Mouse (Mus musculus) ES-Bruce4 (cell line): ENCODE measurements at regions not wholly inside any gene's neighbourhood (a gene's known extent, or its start where the extent isn't known, plus 50 kb on each side); places are given as distances from the start of the nearest gene placed in this dataset.

Source experiments
- H3K27ac ChIP-seq: 2 replicates; pipeline ENCODE4 v1.5.1; 2012; ENCODE audit warnings: low read length, inconsistent platforms; ENCODE audit not compliant: insufficient read depth
- H3K27me3 ChIP-seq: 2 replicates; pipeline ENCODE4 v1.6.1; 2012; ENCODE audit warnings: mild to moderate bottlenecking, low read length, inconsistent platforms; ENCODE audit not compliant: control insufficient read depth, poor library complexity, insufficient read depth, severe bottlenecking
- H3K36me3 ChIP-seq: 2 replicates; pipeline ENCODE4 v1.6.1; 2012; ENCODE audit warnings: inconsistent platforms, mild to moderate bottlenecking, low read length, moderate library complexity; ENCODE audit not compliant: control insufficient read depth, poor library complexity, insufficient read depth, severe bottlenecking
- H3K4me1 ChIP-seq: one replicate; pipeline ENCODE4 v1.8.1; 2011; ENCODE audit warnings: low read length; ENCODE audit not compliant: control insufficient read depth, insufficient read depth
- H3K4me3 ChIP-seq: 2 replicates; pipeline ENCODE4 v1.5.1; 2011; ENCODE audit warnings: low read depth, mild to moderate bottlenecking, low read length
- H3K9ac ChIP-seq: 2 replicates; pipeline ENCODE4 v1.6.1; 2012; ENCODE audit warnings: low read depth, mild to moderate bottlenecking, inconsistent platforms; ENCODE audit not compliant: poor library complexity, severe bottlenecking
- H3K9me3 ChIP-seq: replicated peaks from 2 replicates; pipeline ENCODE4 v1.6.1; 2012; ENCODE audit warnings: mild to moderate bottlenecking, low read length, inconsistent platforms; ENCODE audit not compliant: control insufficient read depth, poor library complexity, insufficient read depth, severe bottlenecking
- CTCF ChIP-seq: IDR thresholded peaks from one replicate; pipeline ENCODE4 v1.8.1; 2011; ENCODE audit warnings: low read depth, low read length
- EP300 ChIP-seq: IDR thresholded peaks from 2 replicates; pipeline ENCODE4 v1.6.1; 2011; ENCODE audit warnings: low read depth, low read length; ENCODE audit not compliant: insufficient read depth
- POLR2A ChIP-seq: IDR thresholded peaks from one replicate; pipeline ENCODE4 v1.8.1; 2011; ENCODE audit warnings: low read length; ENCODE audit not compliant: insufficient read depth

DNA sequence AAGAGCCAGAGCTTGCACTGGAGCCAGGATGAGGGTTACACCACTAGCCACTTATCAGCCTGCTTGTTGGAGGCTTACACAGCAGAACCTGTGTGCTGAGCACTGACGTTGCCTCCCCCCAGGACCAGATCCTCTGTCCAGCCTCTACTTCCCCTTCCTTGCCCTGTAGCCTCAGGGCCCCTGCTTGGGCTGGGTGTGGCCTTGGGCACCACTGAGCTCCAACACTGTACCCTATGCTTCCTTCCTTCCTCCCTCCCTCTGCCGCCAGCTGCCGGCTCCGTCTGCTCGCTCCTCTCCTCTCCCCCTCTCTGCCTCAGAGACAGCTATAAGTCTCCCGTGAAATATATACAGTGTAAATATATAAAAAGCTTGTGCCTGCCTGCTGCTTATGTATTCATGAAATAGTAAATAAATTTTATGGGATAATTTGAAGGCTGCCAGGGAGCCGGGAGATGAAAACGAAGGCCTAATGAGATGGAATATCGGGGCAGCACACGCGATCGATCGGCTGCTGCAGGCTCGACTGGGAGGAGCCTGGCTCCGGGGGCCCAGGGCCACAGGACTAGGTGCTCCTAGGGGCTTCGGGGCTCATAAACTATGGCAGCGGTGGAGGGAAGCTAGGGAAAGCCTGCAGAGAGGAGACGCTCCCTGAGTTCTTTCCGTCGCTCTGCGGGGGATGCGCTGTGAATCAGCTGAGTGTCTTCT, 135.6 kb downstream of the Rbm19 start:
- Histone ChIP-seq H3K4me1 (no peaks in the 10 kb centered on the region), H3K9me3 (no peaks in the 10 kb centered on the region), H3K36me3 (no peaks in the 10 kb centered on the region), H3K27ac (no peak overlapping the region), H3K4me3 (no peak overlapping the region), H3K27me3 (no peaks in the 10 kb centered on the region), H3K9ac (no peak overlapping the region)
- TF ChIP-seq EP300 (no peak), POLR2A (no peak), CTCF (no peak)

DNA sequence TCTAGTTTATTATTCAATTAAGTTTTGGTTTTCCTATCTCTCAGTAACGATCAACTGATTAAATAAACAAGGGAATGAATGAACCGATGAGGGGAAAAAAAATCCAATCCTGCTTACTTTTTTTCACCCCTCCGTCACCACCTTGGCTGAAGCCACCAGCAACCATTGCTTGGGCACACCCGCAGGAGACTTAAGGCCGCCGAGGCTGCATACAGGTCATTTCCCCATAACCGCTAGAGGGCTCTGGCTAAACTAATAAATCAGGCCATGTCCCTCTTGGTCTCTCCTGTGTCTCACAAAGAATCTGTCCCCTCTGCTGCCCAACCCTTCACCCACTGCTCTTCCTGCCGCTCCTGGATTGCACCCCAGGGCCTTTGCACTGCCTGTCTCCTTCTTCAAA, 136.3 kb downstream of the Rbm19 start:
- H3K9me3 ChIP-seq, result no peaks in the 10 kb centered on the region
- no peaks in the 10 kb centered on the region for H3K27me3 ChIP-seq
- no peak overlapping the region for H3K9ac ChIP-seq
- no peak overlapping the region for H3K27ac ChIP-seq
- H3K36me3 ChIP-seq, result no peaks in the 10 kb centered on the region
- no peaks in the 10 kb centered on the region for H3K4me1 ChIP-seq
- no peak overlapping the region for H3K4me3 ChIP-seq
- TF ChIP-seq POLR2A (no peak), CTCF (peak; percentile 38)

DNA sequence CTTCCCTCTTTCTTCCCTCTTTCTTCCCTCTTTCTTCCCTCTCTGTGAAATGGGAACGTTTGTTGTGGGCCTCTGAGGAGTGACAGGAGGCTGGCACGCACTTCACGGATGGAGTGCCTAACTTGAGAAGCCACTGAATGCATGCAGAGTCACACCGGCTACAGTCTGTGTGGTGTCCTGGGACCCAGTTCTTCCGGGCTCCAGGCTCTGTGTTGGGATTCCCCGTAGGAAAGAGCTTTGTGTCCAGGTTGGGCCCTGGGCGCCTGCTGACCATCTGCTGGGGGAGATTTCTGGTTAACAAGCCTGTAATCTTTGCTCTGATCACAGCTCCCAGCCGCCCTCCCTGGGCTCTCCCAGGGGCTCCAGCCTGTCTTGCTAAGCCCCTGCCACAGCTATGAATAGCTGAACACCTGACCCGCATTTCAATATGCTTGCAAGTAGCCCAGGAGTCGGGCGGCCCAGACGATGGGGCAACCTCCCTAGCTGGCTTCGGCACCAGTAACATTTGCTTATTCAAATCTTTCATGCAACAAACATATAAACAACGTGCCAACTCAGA, 146.5 kb downstream of the Rbm19 start:
- no peaks in the 10 kb centered on the region for H3K27me3 ChIP-seq
- H3K27ac ChIP-seq, result no peak overlapping the region

DNA sequence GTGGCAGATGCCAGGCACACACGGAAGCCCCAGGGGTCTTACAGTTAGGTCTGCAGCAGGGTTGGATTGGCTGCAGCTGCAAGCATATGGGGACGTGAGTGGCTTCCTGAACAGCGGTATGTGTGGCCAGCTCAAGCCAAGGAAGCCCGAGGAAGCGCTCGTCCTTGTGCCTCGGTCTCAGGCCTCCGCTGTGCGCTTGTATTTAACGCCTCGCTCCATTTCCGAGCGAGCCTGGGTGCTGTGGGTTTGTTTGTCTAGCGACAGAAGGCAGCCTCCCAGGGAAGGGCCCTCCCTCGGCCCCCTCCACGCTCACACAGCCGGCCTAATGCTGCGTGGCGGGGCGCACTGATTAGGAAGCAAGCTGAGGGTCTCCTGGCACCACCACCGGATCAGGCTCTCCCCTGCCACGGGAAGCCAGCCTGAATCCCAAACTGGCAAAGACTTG, 153.2 kb downstream of the Rbm19 start:
- no peak for TF ChIP-seq CTCF
- no peak for TF ChIP-seq POLR2A
- no peak for TF ChIP-seq EP300
- Histone ChIP-seq H3K27ac (no peak overlapping the region), H3K9me3 (no peaks in the 10 kb centered on the region), H3K36me3 (no peaks in the 10 kb centered on the region), H3K27me3 (no peaks in the 10 kb centered on the region), H3K4me3 (no peak overlapping the region), H3K4me1 (no peaks in the 10 kb centered on the region), H3K9ac (no peak overlapping the region)

More for the DNA sequence above, 146.5 kb downstream of the Rbm19 start:
- Histone ChIP-seq H3K9me3 (no peaks in the 10 kb centered on the region), H3K4me1 (no peaks in the 10 kb centered on the region), H3K36me3 (no peaks in the 10 kb centered on the region), H3K9ac (no peak overlapping the region), H3K4me3 (no peak overlapping the region)
- no peak for TF ChIP-seq EP300

DNA sequence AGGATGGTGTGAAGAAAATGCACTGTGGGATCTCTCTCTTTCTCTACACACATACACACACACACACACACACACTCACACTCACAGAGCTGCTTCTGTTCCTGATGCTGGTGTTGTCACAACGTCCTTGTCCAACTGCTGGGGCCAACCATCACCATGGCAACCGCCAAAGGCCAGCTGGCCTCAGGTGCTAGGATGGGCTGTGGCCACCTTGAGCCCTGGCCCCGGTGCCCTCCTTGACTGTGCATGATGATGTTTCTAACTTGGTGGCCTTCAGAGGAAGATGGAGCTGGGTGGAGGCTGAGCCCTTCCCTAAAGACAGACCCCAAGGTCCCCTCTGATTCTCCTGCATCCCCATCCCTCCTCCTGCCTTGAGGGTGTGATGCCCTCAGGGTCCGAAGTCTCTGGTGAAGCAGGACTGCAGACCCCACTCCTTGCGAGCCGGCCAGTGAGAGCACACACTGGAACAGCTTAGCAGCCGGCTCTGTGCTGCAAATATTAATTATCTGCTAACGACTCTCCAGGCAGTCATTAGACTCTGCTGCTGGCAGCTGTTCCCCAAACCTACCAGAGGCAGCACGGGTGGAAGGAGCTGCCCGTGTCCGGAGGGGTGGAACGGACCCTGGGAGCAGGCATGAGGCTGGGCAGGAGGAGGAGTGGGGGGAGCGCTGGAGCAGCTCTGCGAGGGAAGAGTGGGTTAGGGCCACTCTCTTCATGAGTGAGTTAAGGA, 154.8 kb downstream of the Rbm19 start:
- Histone ChIP-seq H3K9me3 (no peaks in the 10 kb centered on the region), H3K27ac (no peak overlapping the region), H3K9ac (no peak overlapping the region), H3K4me3 (no peak overlapping the region), H3K27me3 (no peaks in the 10 kb centered on the region), H3K36me3 (no peaks in the 10 kb centered on the region), H3K4me1 (no peaks in the 10 kb centered on the region)
- no peak for TF ChIP-seq CTCF

DNA sequence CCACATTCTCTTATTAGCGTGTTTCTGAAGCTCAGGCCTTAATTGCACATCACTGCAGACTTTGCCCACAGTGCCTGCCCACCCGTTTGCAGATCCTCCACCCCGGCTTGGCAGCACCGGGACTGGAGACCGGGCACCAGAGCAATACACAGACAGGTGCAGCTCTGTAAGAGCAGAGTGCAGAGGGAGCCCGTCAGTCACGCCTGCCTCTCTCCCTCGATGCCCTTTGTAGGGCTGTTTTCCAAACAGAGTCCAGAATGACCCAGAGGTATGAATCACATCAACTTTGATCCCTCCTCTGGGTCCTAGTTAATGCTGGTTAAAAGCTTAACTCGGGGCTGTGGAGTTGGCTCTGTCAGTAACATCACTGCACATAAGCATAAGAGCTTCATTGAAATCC, 155.3 kb upstream of the Lhx5 start:
- Histone ChIP-seq H3K36me3 (no peaks in the 10 kb centered on the region), H3K4me3 (no peak overlapping the region), H3K9ac (no peak overlapping the region), H3K27ac (no peak overlapping the region), H3K4me1 (no peaks in the 10 kb centered on the region), H3K27me3 (no peaks in the 10 kb centered on the region), H3K9me3 (no peaks in the 10 kb centered on the region)
- TF ChIP-seq CTCF (no peak), POLR2A (no peak), EP300 (no peak)
